Mouse (Mus musculus) forebrain, embryonic 12.5 days (tissue): ENCODE measurements at regions not wholly inside any gene's neighbourhood (a gene's known extent, or its start where the extent isn't known, plus 50 kb on each side); places are given as distances from the start of the nearest gene placed in this dataset.

ENCODE experiments used
- ATAC-seq: fragments of 200-750 bp; cut with Nextera tagmentation; 2 replicates; pipeline ENCODE4 v1.8.0; 2017; ENCODE audit warnings: moderate TSS enrichment; ENCODE audit not compliant: low FRiP score
- H3K27ac ChIP-seq: fragments of 300-500 bp; sonication (generic); 2 replicates; pipeline ENCODE4 v1.5.1; 2016; ENCODE audit warnings: mild to moderate bottlenecking
- H3K27me3 ChIP-seq: fragments of 300-500 bp; sonication (generic); 2 replicates; pipeline ENCODE4 v1.6.1; 2016; ENCODE audit warnings: mild to moderate bottlenecking
- H3K36me3 ChIP-seq: fragments of 300-500 bp; sonication (generic); replicated peaks from 2 replicates; pipeline ENCODE4 v1.6.1; 2016; ENCODE audit warnings: mild to moderate bottlenecking
- H3K4me1 ChIP-seq: fragments of 300-500 bp; sonication (generic); 2 replicates; pipeline ENCODE4 v1.6.1; 2016
- H3K4me2 ChIP-seq: fragments of 300-500 bp; sonication (generic); 2 replicates; pipeline ENCODE4 v1.6.1; 2016; ENCODE audit warnings: mild to moderate bottlenecking, moderate library complexity
- H3K4me3 ChIP-seq: fragments of 300-500 bp; sonication (generic); replicated peaks from 2 replicates; pipeline ENCODE4 v1.5.1; 2016; ENCODE audit warnings: mild to moderate bottlenecking
- H3K9ac ChIP-seq: fragments of 300-500 bp; sonication (generic); 2 replicates; pipeline ENCODE4 v1.6.1; 2016; ENCODE audit warnings: mild to moderate bottlenecking
- H3K9me3 ChIP-seq: fragments of 300-500 bp; sonication (generic); 2 replicates; pipeline ENCODE4 v1.6.1; 2016
- WGBS: fragments of 180-500 bp; shearing (Covaris S2); methylation state at CpG from one replicate; pipeline ENCODE4 v1.1.7; 2016; 5-methylcytosine and 5-hydroxymethylcytosine counted together

- Histone ChIP-seq H3K9ac (no peak overlapping the region), H3K4me3 (no peak overlapping the region), H3K36me3 (no peaks in the 10 kb centered on the region), H3K9me3 (no peaks in the 10 kb centered on the region), H3K27me3 (peaks cover 37% of the 10 kb centered on the region), H3K4me1 (peaks cover 35% of the 10 kb centered on the region), H3K4me2 (no peak overlapping the region), H3K27ac (no peak overlapping the region)
- 90% methylated on average over 8 of the region's 8 CpGs for WGBS
- ATAC-seq = no peak
These were observed 259.4 kb upstream of the Sulf2 start for GRCm38 (mm10) chr2:166414856-166415255.

- peaks cover 35% of the 10 kb centered on the region for H3K4me1 ChIP-seq
- no peaks in the 10 kb centered on the region; the same call in 1 of the 2 replicates for H3K9me3 ChIP-seq
- no peaks in the 10 kb centered on the region for H3K36me3 ChIP-seq
- H3K4me2 ChIP-seq = no peak overlapping the region
- peak overlapping the region; percentile 56 for H3K27ac ChIP-seq
- ATAC-seq = 0 out of 2 replicates have a peak, but pooled peaks have one; percentile 36
- H3K9ac ChIP-seq = no peak overlapping the region
- peaks cover 25% of the 10 kb centered on the region for H3K27me3 ChIP-seq
- WGBS = 49% methylated on average over 17 of the region's 17 CpGs
- H3K4me3 ChIP-seq = no peak overlapping the region
These were observed 256.8 kb upstream of the Sulf2 start for GRCm38 (mm10) chr2:166412031-166412858.

- WGBS = 89% methylated on average over 5 of the region's 5 CpGs
- H3K4me2 ChIP-seq = no peak overlapping the region
- H3K4me3 ChIP-seq = no peak overlapping the region
- H3K27ac ChIP-seq = no peak overlapping the region
- H3K36me3 ChIP-seq = no peaks in the 10 kb centered on the region
- H3K9me3 ChIP-seq = no peaks in the 10 kb centered on the region; the same call in 1 of the 2 replicates
- peaks cover 35% of the 10 kb centered on the region for H3K4me1 ChIP-seq
- peaks cover 14% of the 10 kb centered on the region for H3K27me3 ChIP-seq
- no peak overlapping the region for H3K9ac ChIP-seq
- ATAC-seq = no peak
These were observed 253.9 kb upstream of the Sulf2 start for GRCm38 (mm10) chr2:166409391-166409790.

GRCm38 (mm10) chr2:166408806-166409205 lies 253.3 kb upstream of the Sulf2 start:
- 96% methylated on average over 4 of the region's 4 CpGs for WGBS
- H3K36me3 ChIP-seq = no peaks in the 10 kb centered on the region
- H3K4me3 ChIP-seq = no peak overlapping the region
- H3K27me3 ChIP-seq = peaks cover 14% of the 10 kb centered on the region
- H3K27ac ChIP-seq = no peak overlapping the region
- no peaks in the 10 kb centered on the region; the same call in 1 of the 2 replicates for H3K9me3 ChIP-seq
- no peak overlapping the region for H3K4me2 ChIP-seq
- H3K4me1 ChIP-seq = peaks cover 35% of the 10 kb centered on the region
- ATAC-seq = no peak
- H3K9ac ChIP-seq = no peak overlapping the region

GRCm38 (mm10) chr2:166408009-166408408 lies 252.5 kb upstream of the Sulf2 start:
- no peak for ATAC-seq
- WGBS = 59% methylated on average over 16 of the region's 16 CpGs
- Histone ChIP-seq H3K9ac (no peak overlapping the region), H3K4me2 (no peak overlapping the region), H3K9me3 (no peaks in the 10 kb centered on the region; the same call in 1 of the 2 replicates), H3K27me3 (peaks cover 9% of the 10 kb centered on the region), H3K4me3 (no peak overlapping the region), H3K4me1 (peaks cover 40% of the 10 kb centered on the region), H3K27ac (no peak overlapping the region), H3K36me3 (no peaks in the 10 kb centered on the region)

GRCm38 (mm10) chr2:166406826-166407225 lies 251.4 kb upstream of the Sulf2 start:
- Histone ChIP-seq H3K9me3 (no peaks in the 10 kb centered on the region; the same call in 1 of the 2 replicates), H3K9ac (no peak overlapping the region), H3K4me2 (no peak overlapping the region), H3K36me3 (no peaks in the 10 kb centered on the region), H3K4me1 (peaks cover 28% of the 10 kb centered on the region), H3K27me3 (peaks cover 12% of the 10 kb centered on the region), H3K4me3 (no peak overlapping the region), H3K27ac (no peak overlapping the region)
- 88% methylated on average over 11 of the region's 11 CpGs for whole genome bisulfite sequencing
- ATAC-seq = no peak

- H3K4me1 ChIP-seq = peaks cover 29% of the 10 kb centered on the region
- H3K27ac ChIP-seq = no peak overlapping the region
- WGBS = 85% methylated on average over 10 of the region's 10 CpGs
- peaks cover 10% of the 10 kb centered on the region; the same call in 1 of the 2 replicates for H3K27me3 ChIP-seq
- H3K4me2 ChIP-seq = no peak overlapping the region
- no peaks in the 10 kb centered on the region for H3K36me3 ChIP-seq
- ATAC-seq = no peak
- no peak overlapping the region for H3K9ac ChIP-seq
- H3K9me3 ChIP-seq = no peaks in the 10 kb centered on the region
- H3K4me3 ChIP-seq = no peak overlapping the region
These were observed 247.9 kb upstream of the Sulf2 start for GRCm38 (mm10) chr2:166403319-166403718.

- ATAC-seq = no peak
- no peak overlapping the region for H3K4me3 ChIP-seq
- H3K4me1 ChIP-seq = peaks cover 23% of the 10 kb centered on the region
- no peak overlapping the region for H3K4me2 ChIP-seq
- H3K27ac ChIP-seq = no peak overlapping the region
- no peak overlapping the region for H3K9ac ChIP-seq
- H3K9me3 ChIP-seq = no peaks in the 10 kb centered on the region
- 86% methylated on average over 3 of the region's 3 CpGs for whole genome bisulfite sequencing
- H3K27me3 ChIP-seq = 0 out of 2 replicates have a peak, but pooled peaks cover 10% of the 10 kb centered on the region
- H3K36me3 ChIP-seq = no peaks in the 10 kb centered on the region
These were observed 246.4 kb upstream of the Sulf2 start for GRCm38 (mm10) chr2:166401860-166402259.

- Histone ChIP-seq H3K9me3 (no peaks in the 10 kb centered on the region), H3K4me2 (no peak overlapping the region), H3K27me3 (0 out of 2 replicates have a peak, but pooled peaks cover 15% of the 10 kb centered on the region), H3K27ac (no peak overlapping the region), H3K4me3 (no peak overlapping the region), H3K4me1 (peaks cover 17% of the 10 kb centered on the region; the same call in 1 of the 2 replicates), H3K36me3 (no peaks in the 10 kb centered on the region), H3K9ac (no peak overlapping the region)
- ATAC-seq = no peak
- WGBS = 70% methylated on average over 10 of the region's 10 CpGs
These were observed 244.8 kb upstream of the Sulf2 start for GRCm38 (mm10) chr2:166400304-166400703.

GRCm38 (mm10) chr2:166399140-166399830 lies 243.8 kb upstream of the Sulf2 start:
- ATAC-seq = no peak
- Histone ChIP-seq H3K27ac (no peak overlapping the region), H3K27me3 (0 out of 2 replicates have a peak, but pooled peaks cover 15% of the 10 kb centered on the region), H3K4me2 (no peak overlapping the region), H3K9me3 (no peaks in the 10 kb centered on the region), H3K4me3 (no peak overlapping the region), H3K36me3 (no peaks in the 10 kb centered on the region), H3K4me1 (peaks cover 25% of the 10 kb centered on the region), H3K9ac (no peak overlapping the region)
- 41% methylated on average over 6 of the region's 6 CpGs for WGBS

GRCm38 (mm10) chr2:166398774-166399139 lies 243.3 kb upstream of the Sulf2 start:
- H3K36me3 ChIP-seq = no peaks in the 10 kb centered on the region
- H3K4me3 ChIP-seq = no peak overlapping the region
- ATAC-seq = no peak
- 69% methylated on average over 5 of the region's 5 CpGs for WGBS
- no peak overlapping the region for H3K9ac ChIP-seq
- no peak overlapping the region for H3K4me2 ChIP-seq
- H3K4me1 ChIP-seq = peaks cover 30% of the 10 kb centered on the region
- no peaks in the 10 kb centered on the region for H3K9me3 ChIP-seq
- H3K27me3 ChIP-seq = 0 out of 2 replicates have a peak, but pooled peaks cover 15% of the 10 kb centered on the region
- H3K27ac ChIP-seq = no peak overlapping the region

- H3K9me3 ChIP-seq = no peaks in the 10 kb centered on the region
- 83% methylated on average over 10 of the region's 10 CpGs for WGBS
- no peak overlapping the region for H3K4me3 ChIP-seq
- no peak overlapping the region for H3K4me2 ChIP-seq
- peaks cover 24% of the 10 kb centered on the region for H3K4me1 ChIP-seq
- no peaks in the 10 kb centered on the region for H3K36me3 ChIP-seq
- H3K9ac ChIP-seq = no peak overlapping the region
- H3K27ac ChIP-seq = no peak overlapping the region
- H3K27me3 ChIP-seq = 0 out of 2 replicates have a peak, but pooled peaks cover 15% of the 10 kb centered on the region
- no peak for ATAC-seq
These were observed 242.7 kb upstream of the Sulf2 start for GRCm38 (mm10) chr2:166398156-166398555.
